ENCODE assay signal across 24 mouse cellular contexts in genomic region chr1:127731086-127731485, GRCm38 (mm10). TPM values are rescaled to one million over a fixed set of nuclear protein-coding genes. Genes with fewer than 3 reads are reported as not detected.
DNase-seq lines count a peak whose midpoint lies in the region; ATAC-seq and TF ChIP-seq lines count a peak whose summit lies in the region.
"Had no signal": no experiment of that assay in that cellular context is flagged by ENCODE, and none has a peak within 500 bp of the region (broad histone marks: within the 10 kb centered on the region; RNA-seq: fewer than 3 reads in every experiment).

No protein-coding gene starts in this region.

- H3K36me3 ChIP-seq in heart, embryonic 16.5 days (ENCODE audit: control insufficient read depth, insufficient read depth) = no peaks in the 10 kb centered on the region
- no peaks in the 10 kb centered on the region for H3K36me3 ChIP-seq in kidney, embryonic 14.5 days (ENCODE audit: control insufficient read depth, insufficient read depth, low read length)
- no peaks in the 10 kb centered on the region for H3K36me3 ChIP-seq in liver, postnatal 0 days (replicated peaks; ENCODE audit: insufficient read depth, low read length)
- no peaks in the 10 kb centered on the region for H3K36me3 ChIP-seq in liver, embryonic 11.5 days (ENCODE audit: control insufficient read depth, insufficient read depth, low read length)
- H3K36me3 ChIP-seq: forebrain, embryonic 10.5 days; G1E; heart, embryonic 10.5 days; heart, embryonic 13.5 days; hindbrain, embryonic 12.5 days; hindbrain, embryonic 15.5 days had no signal

- WGBS in heart, embryonic 16.5 days = 55% methylated on average over 3 of the region's 3 CpGs
- 39% methylated on average over 3 of the region's 3 CpGs for WGBS in kidney, embryonic 14.5 days
- 65% methylated on average over 3 of the region's 3 CpGs for WGBS in liver, postnatal 0 days (ENCODE audit: insufficient replicate concordance)
- 57% methylated on average over 3 of the region's 3 CpGs for WGBS in liver, embryonic 11.5 days

- ATAC-seq in heart, embryonic 16.5 days (replicated peaks; ENCODE audit: extremely low read depth, insufficient read depth, low FRiP score) = no peak
- no peak for ATAC-seq in kidney, embryonic 14.5 days (ENCODE audit: low FRiP score, low TSS enrichment)
- ATAC-seq in liver, postnatal 0 days = peak; percentile 58
- ATAC-seq in liver, embryonic 11.5 days (replicated peaks; ENCODE audit: low FRiP score) = no peak
- ATAC-seq: forebrain, embryonic 13.5 days; forebrain, embryonic 16.5 days; Patski had no signal

- TF ChIP-seq CTCF in liver, postnatal 0 days (IDR thresholded peaks at IDR 0.05; ENCODE audit: low read depth) = no peak

- H3K4me2 ChIP-seq in heart, embryonic 16.5 days (ENCODE audit: low read depth, low read length) = no peak overlapping the region
- no peak overlapping the region for H3K4me2 ChIP-seq in kidney, embryonic 14.5 days (replicated peaks; ENCODE audit: low read depth, low read length)
- H3K4me2 ChIP-seq in liver, postnatal 0 days (ENCODE audit: low read depth, low read length) = peak overlapping the region; percentile 48
- no peak overlapping the region for H3K4me2 ChIP-seq in liver, embryonic 11.5 days
- H3K4me2 ChIP-seq: forebrain, embryonic 13.5 days; heart, embryonic 13.5 days; hindbrain, embryonic 12.5 days; hindbrain, embryonic 15.5 days had no signal

- TF ChIP-seq EP300 in liver, postnatal 0 days (IDR thresholded peaks at IDR 0.05; ENCODE audit: low read depth) = peak; percentile 72

- H3K27ac ChIP-seq in heart, embryonic 16.5 days (ENCODE audit: low read length) = peak overlapping the region; percentile 18; the same call in 1 of the 2 replicates
- no peak overlapping the region for H3K27ac ChIP-seq in kidney, embryonic 14.5 days (ENCODE audit: low read depth, low read length)
- H3K27ac ChIP-seq in liver, postnatal 0 days (ENCODE audit: low read depth) = peak overlapping the region; percentile 85
- no peak overlapping the region for H3K27ac ChIP-seq in liver, embryonic 11.5 days (ENCODE audit: low read depth, low read length)
- H3K27ac ChIP-seq: forebrain, embryonic 10.5 days; forebrain, embryonic 13.5 days; heart, embryonic 10.5 days; heart, embryonic 13.5 days; hindbrain, embryonic 12.5 days; hindbrain, embryonic 15.5 days had no signal

- H3K4me3 ChIP-seq in heart, embryonic 16.5 days (ENCODE audit: low read length) = no peak overlapping the region
- no peak overlapping the region for H3K4me3 ChIP-seq in kidney, embryonic 14.5 days (ENCODE audit: low read length)
- H3K4me3 ChIP-seq in liver, postnatal 0 days (ENCODE audit: low read depth, low read length) = peak overlapping the region; percentile 38
- H3K4me3 ChIP-seq in liver, embryonic 11.5 days (ENCODE audit: low read depth, low read length) = no peak overlapping the region
- H3K4me3 ChIP-seq: forebrain, embryonic 10.5 days; forebrain, embryonic 13.5 days; heart, embryonic 10.5 days; heart, embryonic 13.5 days; hindbrain, embryonic 12.5 days; hindbrain, embryonic 15.5 days had no signal

- DNase-seq in heart, adult 9 months (ENCODE audit: low spot score in 2 of 2) = no peak
- peak; percentile 44 for DNase-seq in kidney, adult 9 months
- DNase-seq in liver, postnatal 0 days = no peak
- DNase-seq in liver, embryonic 11.5 days (ENCODE audit: low spot score) = no peak
- DNase-seq: adrenal gland, postnatal 10 days; adrenal gland, postnatal 36 days; B cell, adult 2 months; cerebellum, adult 18-20 months; cerebellum, adult 9-10 months; cerebellum, postnatal 14 days; gastrocnemius, postnatal 10 days; gastrocnemius, postnatal 36 days had no signal

- H3K9ac ChIP-seq in heart, embryonic 16.5 days (ENCODE audit: low read length) = no peak overlapping the region
- H3K9ac ChIP-seq in kidney, embryonic 14.5 days (ENCODE audit: low read depth, low read length) = no peak overlapping the region
- H3K9ac ChIP-seq in liver, postnatal 0 days (replicated peaks) = peak overlapping the region; percentile 55
- no peak overlapping the region for H3K9ac ChIP-seq in liver, embryonic 11.5 days (ENCODE audit: low read depth, low read length)
- H3K9ac ChIP-seq: forebrain, embryonic 13.5 days; heart, embryonic 13.5 days; hindbrain, embryonic 12.5 days; hindbrain, embryonic 15.5 days had no signal

- no peaks in the 10 kb centered on the region for H3K27me3 ChIP-seq in heart, embryonic 16.5 days (ENCODE audit: control insufficient read depth, insufficient read depth, low read length)
- no peaks in the 10 kb centered on the region for H3K27me3 ChIP-seq in kidney, embryonic 14.5 days (ENCODE audit: control insufficient read depth, insufficient read depth, low read length)
- H3K27me3 ChIP-seq in liver, postnatal 0 days (ENCODE audit: insufficient read depth, low read length) = no peaks in the 10 kb centered on the region
- H3K27me3 ChIP-seq in liver, embryonic 11.5 days (replicated peaks; ENCODE audit: control insufficient read depth, insufficient read depth, low read length) = no peaks in the 10 kb centered on the region
- H3K27me3 ChIP-seq: CH12.LX; forebrain, embryonic 13.5 days; heart, embryonic 13.5 days; hindbrain, embryonic 12.5 days; hindbrain, embryonic 15.5 days had no signal

- H3K9me3 ChIP-seq in heart, embryonic 16.5 days (replicated peaks; ENCODE audit: control insufficient read depth, low read length) = peaks cover 7% of the 10 kb centered on the region
- H3K9me3 ChIP-seq in kidney, embryonic 14.5 days (ENCODE audit: control insufficient read depth, low read length) = peaks cover 7% of the 10 kb centered on the region; the same call in 1 of the 2 replicates
- no peaks in the 10 kb centered on the region for H3K9me3 ChIP-seq in liver, postnatal 0 days (ENCODE audit: low read length)
- H3K9me3 ChIP-seq in liver, embryonic 11.5 days (ENCODE audit: control insufficient read depth, low read length) = no peaks in the 10 kb centered on the region
- H3K9me3 ChIP-seq: forebrain, embryonic 10.5 days; forebrain, embryonic 13.5 days; heart, embryonic 10.5 days; heart, embryonic 13.5 days; hindbrain, embryonic 12.5 days had no signal

- H3K4me1 ChIP-seq in heart, embryonic 16.5 days (ENCODE audit: control insufficient read depth, insufficient read depth, low read length) = peaks cover 7% of the 10 kb centered on the region; the same call in 1 of the 2 replicates
- H3K4me1 ChIP-seq in kidney, embryonic 14.5 days (ENCODE audit: control insufficient read depth, insufficient read depth, low read length) = no peaks in the 10 kb centered on the region
- no peaks in the 10 kb centered on the region for H3K4me1 ChIP-seq in liver, postnatal 0 days (ENCODE audit: insufficient read depth)
- no peaks in the 10 kb centered on the region for H3K4me1 ChIP-seq in liver, embryonic 11.5 days (replicated peaks; ENCODE audit: control insufficient read depth, insufficient read depth, low read length)
- H3K4me1 ChIP-seq: forebrain, embryonic 13.5 days; heart, embryonic 10.5 days; hindbrain, embryonic 12.5 days; hindbrain, embryonic 15.5 days had no signal

RNA-seq across cellular contexts. Expression of gene Acmsd, which starts 1.9 kb away (rescaled TPM):
- polyA plus RNA-seq in heart, embryonic 16.5 days (2015; fragmentation: Nextera tagmentation; extraction: Ambion mirVana) = 0.22 and 0.37 TPM in 2 replicates
- polyA plus RNA-seq in kidney, embryonic 14.5 days (2014; fragmentation: Nextera tagmentation; extraction: Ambion mirVana) = not detected in 2 replicates
- 2.5 and 3.2 TPM in 2 replicates for polyA plus RNA-seq in liver, postnatal 0 days (2015; fragmentation: Nextera tagmentation; extraction: Ambion mirVana)
- 7.2 and 7.3 TPM in 2 replicates for polyA plus RNA-seq in liver, embryonic 11.5 days (2014; fragmentation: Nextera tagmentation; extraction: Ambion mirVana)
- polyA plus RNA-seq: forebrain, embryonic 13.5 days; forebrain, embryonic 16.5 days; Patski had no signal

RNA-seq across cellular contexts. Expression of gene Ccnt2, which starts 42.9 kb away (rescaled TPM):
- polyA plus RNA-seq in heart, embryonic 16.5 days (2015; fragmentation: Nextera tagmentation; extraction: Ambion mirVana) = 67.3 and 69.6 TPM in 2 replicates
- 76.3 and 84.7 TPM in 2 replicates for polyA plus RNA-seq in kidney, embryonic 14.5 days (2014; fragmentation: Nextera tagmentation; extraction: Ambion mirVana)
- polyA plus RNA-seq in liver, postnatal 0 days (2015; fragmentation: Nextera tagmentation; extraction: Ambion mirVana) = 13.0 and 15.8 TPM in 2 replicates
- polyA plus RNA-seq in liver, embryonic 11.5 days (2014; fragmentation: Nextera tagmentation; extraction: Ambion mirVana) = 64.6 and 68.2 TPM in 2 replicates

RNA-seq across cellular contexts. Expression of gene Tmem163, which starts 51.7 kb away (rescaled TPM):
- polyA plus RNA-seq in heart, embryonic 16.5 days (2015; fragmentation: Nextera tagmentation; extraction: Ambion mirVana) = 14.3 and 17.7 TPM in 2 replicates
- 0.59 and 0.62 TPM in 2 replicates for polyA plus RNA-seq in kidney, embryonic 14.5 days (2014; fragmentation: Nextera tagmentation; extraction: Ambion mirVana)
- 0.65 and 0.98 TPM in 2 replicates for polyA plus RNA-seq in liver, postnatal 0 days (2015; fragmentation: Nextera tagmentation; extraction: Ambion mirVana)
- 1.1 and 1.7 TPM in 2 replicates for polyA plus RNA-seq in liver, embryonic 11.5 days (2014; fragmentation: Nextera tagmentation; extraction: Ambion mirVana)
- polyA plus RNA-seq: G1E, Patski had no signal

Comparison
In these comparisons a context has a peak if more than half of its experiments do, and no peak if none do; other contexts are left out.
1. H3K27ac ChIP-seq: peak in heart, embryonic 16.5 days (single experiment) and liver, postnatal 0 days (single experiment); none in kidney, embryonic 14.5 days (single experiment) and liver, embryonic 11.5 days (single experiment).